Comparison of ENCODE assay signal across 8 mouse cellular contexts in the genomic region with DNA sequence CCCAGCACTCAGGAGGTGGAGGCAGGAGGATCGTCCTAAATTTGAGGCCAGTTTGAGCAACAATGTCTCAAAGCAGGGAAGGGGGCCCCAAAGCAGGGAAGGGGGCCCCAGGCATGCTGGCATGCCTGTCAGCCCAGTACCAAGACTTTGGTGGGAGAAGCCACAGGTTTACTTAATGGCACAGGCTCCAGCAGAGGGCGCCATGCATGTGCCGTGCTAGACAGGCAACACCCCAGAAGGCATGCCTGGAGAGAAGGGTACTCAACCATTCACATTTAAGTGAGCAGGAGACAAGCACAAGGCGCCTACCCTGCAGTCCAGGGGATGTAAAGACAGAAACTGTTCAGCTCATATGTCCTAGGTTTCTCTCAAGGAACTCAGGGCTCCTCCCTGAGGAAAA. TPM values are rescaled to one million over a fixed set of nuclear protein-coding genes. Genes with fewer than 3 reads are reported as not detected.
DNase-seq lines count a peak whose midpoint lies in the region; ATAC-seq and TF ChIP-seq lines count a peak whose summit lies in the region.

No protein-coding gene starts in this region.

- WGBS in intestine, embryonic 14.5 days = 9% methylated on average over 4 of the region's 4 CpGs
- 6% methylated on average over 4 of the region's 4 CpGs for WGBS in limb, embryonic 13.5 days
- 5% methylated on average over 4 of the region's 4 CpGs for WGBS in neural tube, embryonic 13.5 days

- ATAC-seq in erythroid progenitor cell, adult 5-6 weeks (replicated peaks; ENCODE audit: low FRiP score, poor library complexity, severe bottlenecking) = peak; percentile 69
- 0 out of 2 replicates have a peak, but pooled peaks have one; percentile 38 for ATAC-seq in intestine, embryonic 14.5 days (replicated peaks; ENCODE audit: low FRiP score, low TSS enrichment, low read depth)
- peak; percentile 51; the same call in 1 of the 2 replicates for ATAC-seq in limb, embryonic 13.5 days (ENCODE audit: low FRiP score, low read depth)
- ATAC-seq in neural tube, embryonic 13.5 days (ENCODE audit: low read depth) = peak; percentile 40; the same call in 1 of the 2 replicates

- DNase-seq in heart, adult 18-20 months = peak; percentile 70 to 85
- DNase-seq in heart, postnatal 25 days (ENCODE audit: low spot score) = no peak
- peak; percentile 88 for DNase-seq in brain, embryonic 14.5 days (ENCODE audit: low read depth)
- DNase-seq in intestine, embryonic 14.5 days (ENCODE audit: low spot score) = peak; percentile 89

- H3K27me3 ChIP-seq in intestine, embryonic 14.5 days (replicated peaks; ENCODE audit: control insufficient read depth, insufficient read depth, low read length) = no peaks in the 10 kb centered on the region
- H3K27me3 ChIP-seq in limb, embryonic 13.5 days = no peaks in the 10 kb centered on the region
- no peaks in the 10 kb centered on the region for H3K27me3 ChIP-seq in neural tube, embryonic 13.5 days
- H3K27me3 ChIP-seq in testis, adult 2 months (ENCODE audit: control insufficient read depth, insufficient read depth, low read length) = no peaks in the 10 kb centered on the region

- H3K9ac ChIP-seq in intestine, embryonic 14.5 days (ENCODE audit: low read length) = no peak overlapping the region
- H3K9ac ChIP-seq in limb, embryonic 13.5 days = 0 out of 2 replicates have a peak overlapping the region, but pooled peaks have one; percentile 4
- H3K9ac ChIP-seq in neural tube, embryonic 13.5 days = no peak overlapping the region

- no peak for TF ChIP-seq POLR2A in brain, embryonic 14.5 days (IDR thresholded peaks at IDR 0.05; ENCODE audit: borderline replicate concordance, extremely low read depth, insufficient read depth, insufficient read length, poor library complexity, severe bottlenecking)
- TF ChIP-seq POLR2A in testis, adult 2 months (IDR thresholded peaks at IDR 0.05; ENCODE audit: control insufficient read depth, low read depth, low read length) = no peak

- TF ChIP-seq CTCF in brain, embryonic 14.5 days (IDR thresholded peaks at IDR 0.05; ENCODE audit: borderline replicate concordance, extremely low read depth, insufficient read depth, insufficient read length) = peak; percentile 89
- TF ChIP-seq CTCF in testis, adult 2 months (IDR thresholded peaks at IDR 0.05; ENCODE audit: control insufficient read depth, insufficient read depth, insufficient replicate concordance, low read depth, low read length) = peak; percentile 68; the same call in 1 of the 2 replicates

- H3K4me1 ChIP-seq in intestine, embryonic 14.5 days (replicated peaks; ENCODE audit: control insufficient read depth, insufficient read depth, low read length) = no peaks in the 10 kb centered on the region
- 0 out of 2 replicates have a peak, but pooled peaks cover 6% of the 10 kb centered on the region for H3K4me1 ChIP-seq in limb, embryonic 13.5 days
- H3K4me1 ChIP-seq in neural tube, embryonic 13.5 days (replicated peaks) = peaks cover 4% of the 10 kb centered on the region
- H3K4me1 ChIP-seq in testis, adult 2 months (ENCODE audit: control insufficient read depth, insufficient read depth, low read length) = peaks cover 2% of the 10 kb centered on the region

- no peak overlapping the region for H3K27ac ChIP-seq in intestine, embryonic 14.5 days (ENCODE audit: low read depth)
- H3K27ac ChIP-seq in limb, embryonic 13.5 days = no peak overlapping the region
- H3K27ac ChIP-seq in neural tube, embryonic 13.5 days (replicated peaks) = no peak overlapping the region
- no peak overlapping the region for H3K27ac ChIP-seq in testis, adult 2 months (ENCODE audit: control insufficient read depth, insufficient read depth, low read depth, low read length)

- H3K9me3 ChIP-seq in intestine, embryonic 14.5 days (ENCODE audit: control insufficient read depth, low read length) = no peaks in the 10 kb centered on the region
- no peaks in the 10 kb centered on the region for H3K9me3 ChIP-seq in limb, embryonic 13.5 days
- no peaks in the 10 kb centered on the region for H3K9me3 ChIP-seq in neural tube, embryonic 13.5 days

- H3K36me3 ChIP-seq in intestine, embryonic 14.5 days (ENCODE audit: control insufficient read depth, insufficient read depth, low read length) = peaks cover 14% of the 10 kb centered on the region
- H3K36me3 ChIP-seq in limb, embryonic 13.5 days = peaks cover 28% of the 10 kb centered on the region
- H3K36me3 ChIP-seq in neural tube, embryonic 13.5 days = peaks cover 22% of the 10 kb centered on the region
- no peaks in the 10 kb centered on the region for H3K36me3 ChIP-seq in testis, adult 2 months (ENCODE audit: control insufficient read depth, insufficient read depth, low read length)

- intact Hi-C loops in heart, postnatal 25 days (cut with DNase I) = loop anchor here (5.0 to 10.0 kb wide), 2 partner anchors 35 to 122 kb away; a partner anchor contains a TSS

- H3K4me3 ChIP-seq in intestine, embryonic 14.5 days (ENCODE audit: low read depth, low read length) = no peak overlapping the region
- no peak overlapping the region for H3K4me3 ChIP-seq in limb, embryonic 13.5 days
- no peak overlapping the region for H3K4me3 ChIP-seq in neural tube, embryonic 13.5 days
- H3K4me3 ChIP-seq in testis, adult 2 months (ENCODE audit: control insufficient read depth, low read depth, low read length) = no peak overlapping the region

- H3K4me2 ChIP-seq in intestine, embryonic 14.5 days (ENCODE audit: low read length) = no peak overlapping the region
- no peak overlapping the region for H3K4me2 ChIP-seq in limb, embryonic 13.5 days (replicated peaks)
- H3K4me2 ChIP-seq in neural tube, embryonic 13.5 days = no peak overlapping the region

RNA-seq across cellular contexts. Expression of a gene that starts 6.2 kb away (rescaled TPM):
- 1 to 10 TPM; 6.3 to 6.8 TPM for total RNA-seq in heart, adult 18-20 months (2021)
- total RNA-seq in heart, postnatal 25 days (2021) = 1 to 10 TPM; 6.5 to 6.8 TPM
- 71.2 and 77.7 TPM in 2 replicates for polyA plus RNA-seq in brain, embryonic 14.5 days (2012; rRNA removed)
- 2.1 and 3.2 TPM in 2 replicates for total RNA-seq in erythroid progenitor cell, adult 5-6 weeks (2015; ENCODE audit: low replicate concordance)
- 0.26 TPM in 1 of 2 replicates, not detected in the other for total RNA-seq in erythroid progenitor cell, adult 5-6 weeks (2017; ENCODE audit: low replicate concordance)
- polyA plus RNA-seq in intestine, embryonic 14.5 days (2014; fragmentation: Nextera tagmentation; extraction: Ambion mirVana) = 28.7 and 30.3 TPM in 2 replicates
- polyA plus RNA-seq in limb, embryonic 13.5 days (2015; fragmentation: Nextera tagmentation; extraction: Ambion mirVana) = 40.4 and 42.5 TPM in 2 replicates
- 49.6 and 53.5 TPM in 2 replicates for polyA plus RNA-seq in neural tube, embryonic 13.5 days (2015; fragmentation: Nextera tagmentation; extraction: Ambion mirVana)
- polyA plus RNA-seq in testis, adult 2 months (2012; rRNA removed) = 77.0 and 84.3 TPM in 2 replicates

RNA-seq across cellular contexts. Expression of a gene that starts 14.7 kb away (rescaled TPM):
- 10 to 100 TPM; 94.9 to 98.5 TPM for total RNA-seq in heart, adult 18-20 months (2021)
- 100 to 1,000 TPM in 1 of 2 experiments, 10 to 100 TPM in 1; 95.8 to 106 TPM for total RNA-seq in heart, postnatal 25 days (2021)
- 223 and 340 TPM in 2 replicates for polyA plus RNA-seq in brain, embryonic 14.5 days (2012; rRNA removed)
- total RNA-seq in erythroid progenitor cell, adult 5-6 weeks (2015; ENCODE audit: low replicate concordance) = 56.2 and 60.5 TPM in 2 replicates
- 155 and 219 TPM in 2 replicates for total RNA-seq in erythroid progenitor cell, adult 5-6 weeks (2017; ENCODE audit: low replicate concordance)
- 557 and 562 TPM in 2 replicates for polyA plus RNA-seq in intestine, embryonic 14.5 days (2014; fragmentation: Nextera tagmentation; extraction: Ambion mirVana)
- 514 and 554 TPM in 2 replicates for polyA plus RNA-seq in limb, embryonic 13.5 days (2015; fragmentation: Nextera tagmentation; extraction: Ambion mirVana)
- polyA plus RNA-seq in neural tube, embryonic 13.5 days (2015; fragmentation: Nextera tagmentation; extraction: Ambion mirVana) = 338 and 380 TPM in 2 replicates
- polyA plus RNA-seq in testis, adult 2 months (2012; rRNA removed) = 32.7 and 38.9 TPM in 2 replicates

RNA-seq across cellular contexts. Expression of a gene that starts 35.0 kb away (rescaled TPM):
- 1 to 10 TPM; 7.8 to 9.3 TPM for total RNA-seq in heart, adult 18-20 months (2021)
- 10 to 100 TPM; 10.5 to 13.2 TPM for total RNA-seq in heart, postnatal 25 days (2021)
- polyA plus RNA-seq in brain, embryonic 14.5 days (2012; rRNA removed) = 3.7 and 7.2 TPM in 2 replicates
- not detected in 2 replicates for total RNA-seq in erythroid progenitor cell, adult 5-6 weeks (2015; ENCODE audit: low replicate concordance)
- not detected in 2 replicates for total RNA-seq in erythroid progenitor cell, adult 5-6 weeks (2017; ENCODE audit: low replicate concordance)
- polyA plus RNA-seq in intestine, embryonic 14.5 days (2014; fragmentation: Nextera tagmentation; extraction: Ambion mirVana) = 8.2 and 9.9 TPM in 2 replicates
- 8.6 and 10.0 TPM in 2 replicates for polyA plus RNA-seq in limb, embryonic 13.5 days (2015; fragmentation: Nextera tagmentation; extraction: Ambion mirVana)
- polyA plus RNA-seq in neural tube, embryonic 13.5 days (2015; fragmentation: Nextera tagmentation; extraction: Ambion mirVana) = 1.8 and 2.7 TPM in 2 replicates
- polyA plus RNA-seq in testis, adult 2 months (2012; rRNA removed) = 5.8 and 6.0 TPM in 2 replicates

RNA-seq across cellular contexts. Expression of a gene that starts 51.0 kb away (rescaled TPM):
- total RNA-seq in heart, adult 18-20 months (2021) = 1 to 10 TPM; 2.8 to 3.9 TPM
- total RNA-seq in heart, postnatal 25 days (2021) = 1 to 10 TPM; 3.9 to 4.7 TPM
- polyA plus RNA-seq in brain, embryonic 14.5 days (2012; rRNA removed) = 33.2 and 45.4 TPM in 2 replicates
- total RNA-seq in erythroid progenitor cell, adult 5-6 weeks (2015; ENCODE audit: low replicate concordance) = 8.6 and 13.4 TPM in 2 replicates
- 2.3 and 4.0 TPM in 2 replicates for total RNA-seq in erythroid progenitor cell, adult 5-6 weeks (2017; ENCODE audit: low replicate concordance)
- 60.2 and 60.3 TPM in 2 replicates for polyA plus RNA-seq in intestine, embryonic 14.5 days (2014; fragmentation: Nextera tagmentation; extraction: Ambion mirVana)
- 25.3 and 27.9 TPM in 2 replicates for polyA plus RNA-seq in limb, embryonic 13.5 days (2015; fragmentation: Nextera tagmentation; extraction: Ambion mirVana)
- 26.5 and 32.5 TPM in 2 replicates for polyA plus RNA-seq in neural tube, embryonic 13.5 days (2015; fragmentation: Nextera tagmentation; extraction: Ambion mirVana)
- 156 and 170 TPM in 2 replicates for polyA plus RNA-seq in testis, adult 2 months (2012; rRNA removed)
